Mouse (Mus musculus) mature B cell (primary cell): ENCODE measurements around the gene N6amt1.

ENCODE experiments used
- in situ Hi-C: fragments of 300-500 bp; cut with MboI; formaldehyde crosslinking; loops from 2 replicates; pipeline ENCODE4 v1.14.3; 2019

The N6amt1 gene

GRCm38 (mm10) chr16:87387444-87387977 lies 33.5 kb downstream of the N6amt1 start:
- in situ Hi-C loops: no loop called here

- in situ Hi-C loops: no loop called here
These were observed 40.0 kb downstream of the N6amt1 start for GRCm38 (mm10) chr16:87393813-87394548.

- in situ Hi-C loops: no loop called here
These were observed 51.0 kb downstream of the N6amt1 start for GRCm38 (mm10) chr16:87405001-87405400.
